Mouse (Mus musculus) lung, embryonic 14.5 days (tissue): ENCODE results near the gene Spata17. TPM values are rescaled to one million over a fixed set of nuclear protein-coding genes. Genes with fewer than 3 reads are reported as not detected.

ENCODE experiments used
- ATAC-seq: fragments of 200-750 bp; cut with Nextera tagmentation; 2 replicates; pipeline ENCODE4 v1.8.0; 2017; ENCODE audit warnings: mild to moderate bottlenecking, moderate TSS enrichment, moderate library complexity; ENCODE audit not compliant: insufficient read depth
- DNase-seq: peaks from one replicate; pipeline ENCODE4 v3.0.0-alpha.2; 2015
- H3K27ac ChIP-seq: fragments of 300-500 bp; sonication (generic); 2 replicates; pipeline ENCODE4 v1.5.1; 2014; ENCODE audit warnings: low read depth, mild to moderate bottlenecking, moderate library complexity
- H3K27me3 ChIP-seq: fragments of 300-500 bp; sonication (generic); 2 replicates; pipeline ENCODE4 v1.6.1; 2014; ENCODE audit warnings: low read length, control low read depth; ENCODE audit not compliant: insufficient read depth
- H3K36me3 ChIP-seq: fragments of 300-500 bp; sonication (generic); 2 replicates; pipeline ENCODE4 v1.6.1; 2014; ENCODE audit warnings: control low read depth; ENCODE audit not compliant: insufficient read depth
- H3K4me1 ChIP-seq: fragments of 300-500 bp; sonication (generic); 2 replicates; pipeline ENCODE4 v1.6.1; 2014; ENCODE audit warnings: antibody characterized with exemption, control low read depth; ENCODE audit not compliant: insufficient read depth
- H3K4me2 ChIP-seq: fragments of 300-500 bp; sonication (generic); 2 replicates; pipeline ENCODE4 v1.6.1; 2014; ENCODE audit warnings: mild to moderate bottlenecking
- H3K4me3 ChIP-seq: fragments of 300-500 bp; sonication (generic); 2 replicates; pipeline ENCODE4 v1.5.1; 2014; ENCODE audit warnings: low read depth, low read length
- H3K9ac ChIP-seq: fragments of 300-500 bp; sonication (generic); 2 replicates; pipeline ENCODE4 v1.6.1; 2014
- H3K9me3 ChIP-seq: fragments of 300-500 bp; sonication (generic); 2 replicates; pipeline ENCODE4 v1.6.1; 2016; ENCODE audit warnings: low read depth, low read length, control low read depth
- CTCF ChIP-seq: IDR thresholded peaks from 2 replicates; pipeline ENCODE4 v1.5.1; 2016; ENCODE audit warnings: antibody characterized with exemption, low read depth
- WGBS: fragments of 180-500 bp; shearing (Covaris S2); extraction: QIAGEN DNeasy Blood & Tissue Kit; methylation state at CpG from one replicate; pipeline ENCODE4 v1.1.7; 2014; 5-methylcytosine and 5-hydroxymethylcytosine counted together
- polyA plus RNA-seq: library from polyadenylated mRNA; unstranded; fragments of >200 nt; fragmentation: Nextera tagmentation; extraction: Ambion mirVana; gene quantifications from 2 replicates; pipeline ENCODE4 v1.2.1, GENCODE M21; 2014

Spata17 gene
- polyA plus RNA-seq, 1 experiment from 2014 or later, result 0.89 TPM

DNA sequence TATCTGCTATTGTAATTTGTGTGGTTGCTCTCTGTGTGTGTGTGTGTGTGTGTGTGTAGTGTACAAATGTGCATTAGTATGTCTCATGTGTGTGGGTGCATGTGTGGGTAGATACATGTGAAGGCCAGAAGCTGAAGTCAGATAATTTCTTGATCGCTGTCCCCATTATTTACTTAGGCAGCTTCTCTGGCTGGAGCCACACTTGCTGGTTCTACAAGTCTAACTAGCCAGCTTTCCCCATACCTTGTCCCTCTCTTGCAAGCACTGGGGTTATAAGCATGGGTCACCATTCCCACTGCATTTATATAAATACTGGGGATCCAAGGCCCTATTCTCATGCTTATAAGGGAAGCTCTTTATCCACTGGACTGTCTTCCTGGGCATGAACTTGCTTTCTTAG is 39.3 kb downstream of the Spata17 start:
- Histone ChIP-seq H3K4me2 (no peak overlapping the region), H3K4me3 (no peak overlapping the region), H3K9me3 (no peaks in the 10 kb centered on the region), H3K27me3 (no peaks in the 10 kb centered on the region), H3K27ac (no peak overlapping the region), H3K4me1 (no peaks in the 10 kb centered on the region), H3K36me3 (no peaks in the 10 kb centered on the region), H3K9ac (no peak overlapping the region)
- DNase-seq (no peak), ATAC-seq (no peak)
- TF ChIP-seq CTCF, result no peak
- 81% methylated on average over 1 of the region's 1 CpGs for WGBS

DNA sequence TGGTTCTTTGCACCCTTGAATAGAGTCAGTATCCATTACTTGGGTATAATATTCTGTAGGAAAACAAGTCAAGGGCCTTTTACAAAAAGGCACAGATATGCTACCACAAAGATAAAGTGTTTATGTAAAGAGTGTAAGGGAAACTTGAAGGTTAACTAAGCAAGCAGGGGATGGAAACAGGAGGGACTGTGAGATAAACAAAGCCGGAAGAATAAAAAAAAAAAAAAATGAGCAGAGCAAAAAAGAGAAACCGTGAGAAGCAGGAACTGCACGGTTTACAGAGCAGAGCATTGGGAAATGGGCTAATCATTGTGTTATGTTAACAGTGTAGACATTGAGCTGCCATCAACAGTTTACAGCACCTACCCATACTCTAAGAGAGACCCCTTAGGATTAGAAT is 44.9 kb downstream of the Spata17 start:
- Histone ChIP-seq H3K9me3 (no peaks in the 10 kb centered on the region), H3K27ac (no peak overlapping the region), H3K9ac (no peak overlapping the region), H3K4me3 (no peak overlapping the region), H3K27me3 (no peaks in the 10 kb centered on the region), H3K4me2 (no peak overlapping the region), H3K36me3 (no peaks in the 10 kb centered on the region), H3K4me1 (no peaks in the 10 kb centered on the region)
- no peak for ATAC-seq
- no peak for DNase-seq
- 40% methylated on average over 3 of the region's 3 CpGs for WGBS
- no peak for TF ChIP-seq CTCF

DNA sequence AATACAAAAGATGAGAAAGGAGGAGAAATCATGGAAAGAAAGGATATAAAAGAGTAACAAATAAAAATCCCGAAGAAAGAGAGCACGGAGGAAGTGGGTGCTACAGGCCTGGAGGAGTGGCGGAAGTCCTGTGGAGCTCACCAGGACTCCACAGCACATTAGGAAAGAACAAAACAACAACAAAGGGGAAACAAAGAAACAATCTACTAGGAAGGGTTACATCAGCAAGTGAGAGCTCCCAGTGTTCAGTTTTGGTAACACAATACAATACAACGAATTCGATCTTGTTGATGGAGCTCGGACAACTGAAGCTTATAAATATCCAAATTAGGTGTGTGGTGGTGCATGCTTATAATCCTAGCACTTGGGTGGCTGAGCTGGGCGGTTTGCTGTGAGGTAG is 45.6 kb downstream of the Spata17 start:
- no peaks in the 10 kb centered on the region for H3K27me3 ChIP-seq
- H3K4me2 ChIP-seq, result no peak overlapping the region
- H3K9me3 ChIP-seq, result no peaks in the 10 kb centered on the region
- no peak overlapping the region for H3K4me3 ChIP-seq
- H3K4me1 ChIP-seq, result no peaks in the 10 kb centered on the region
- TF ChIP-seq CTCF, result no peak
- no peaks in the 10 kb centered on the region for H3K36me3 ChIP-seq
- no peak for ATAC-seq
- DNase-seq, result no peak
- 79% methylated on average over 7 of the region's 7 CpGs for WGBS
- no peak overlapping the region for H3K27ac ChIP-seq
- no peak overlapping the region for H3K9ac ChIP-seq

DNA sequence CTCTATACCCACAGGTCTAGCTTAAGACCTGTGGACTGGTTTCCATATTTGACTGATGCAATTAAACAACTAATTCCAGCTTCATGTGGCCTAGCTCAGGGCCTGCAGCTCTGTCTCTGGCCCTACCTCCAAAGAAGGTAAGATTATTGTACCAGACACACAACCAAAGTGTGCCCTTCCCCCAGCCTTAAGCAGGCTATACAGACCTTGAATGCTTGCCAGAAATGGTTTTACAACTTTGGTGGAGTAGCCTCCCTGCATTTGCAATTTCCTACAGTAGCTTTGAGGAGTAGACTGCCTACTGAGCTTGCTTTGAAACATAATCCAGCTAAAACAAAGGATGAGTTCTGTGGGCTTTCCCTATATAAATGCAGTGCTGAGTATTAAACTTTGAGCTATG is 51.7 kb downstream of the Spata17 start:
- TF ChIP-seq CTCF, result no peak
- no peaks in the 10 kb centered on the region for H3K27me3 ChIP-seq
- no peak overlapping the region for H3K4me3 ChIP-seq
- no peak overlapping the region for H3K4me2 ChIP-seq
- H3K27ac ChIP-seq, result no peak overlapping the region
- DNase-seq (no peak), ATAC-seq (no peak)
- no peaks in the 10 kb centered on the region for H3K9me3 ChIP-seq
- no peak overlapping the region for H3K9ac ChIP-seq
- H3K36me3 ChIP-seq, result no peaks in the 10 kb centered on the region
- H3K4me1 ChIP-seq, result no peaks in the 10 kb centered on the region

DNA sequence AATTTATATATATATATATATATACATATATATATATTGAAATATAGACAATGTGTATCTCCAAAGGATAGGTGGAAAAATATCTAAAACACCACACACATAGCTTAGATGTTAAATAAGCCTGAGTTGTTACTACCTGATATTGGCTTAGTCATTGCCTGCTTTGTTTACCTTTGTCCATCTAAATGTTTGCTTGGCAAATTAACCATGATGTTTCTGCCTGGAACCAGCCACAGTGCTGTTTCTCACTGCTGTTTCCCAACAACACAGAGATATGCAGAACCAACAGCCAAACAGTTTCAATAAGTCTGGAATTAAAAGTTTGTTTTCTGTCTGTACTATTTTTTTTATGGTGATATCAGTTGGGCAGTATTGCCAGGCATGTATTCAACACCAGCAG is 59.6 kb downstream of the Spata17 start:
- H3K27me3 ChIP-seq, result no peaks in the 10 kb centered on the region
- H3K4me2 ChIP-seq, result no peak overlapping the region
- H3K4me1 ChIP-seq, result no peaks in the 10 kb centered on the region
- no peak for TF ChIP-seq CTCF
- ATAC-seq (no peak), DNase-seq (no peak)
- no peak overlapping the region for H3K27ac ChIP-seq
- no peaks in the 10 kb centered on the region for H3K36me3 ChIP-seq
- no peak overlapping the region for H3K4me3 ChIP-seq
- H3K9ac ChIP-seq, result no peak overlapping the region
- H3K9me3 ChIP-seq, result no peaks in the 10 kb centered on the region

DNA sequence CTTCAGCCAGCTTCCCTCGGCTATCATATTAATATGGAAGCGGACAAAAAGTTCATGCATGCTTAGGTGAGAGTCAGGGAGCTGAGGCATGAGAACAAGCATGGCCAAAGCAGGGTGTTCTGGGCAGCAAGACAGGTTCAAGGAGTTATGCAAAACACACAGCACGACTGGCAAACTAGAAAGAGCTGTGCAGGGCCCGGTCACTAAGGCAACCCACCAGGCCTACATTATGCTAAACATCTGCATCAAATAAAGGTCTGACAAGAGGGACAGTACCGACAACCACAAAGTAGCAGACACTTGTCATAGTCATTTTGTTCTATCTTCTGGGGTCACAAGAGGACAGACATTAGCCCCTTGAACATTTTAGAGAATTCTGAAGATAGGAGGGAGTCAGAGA is 61.6 kb downstream of the Spata17 start:
- H3K9ac ChIP-seq, result no peak overlapping the region
- DNase-seq (no peak), ATAC-seq (no peak)
- TF ChIP-seq CTCF, result no peak
- H3K27me3 ChIP-seq, result no peaks in the 10 kb centered on the region
- no peaks in the 10 kb centered on the region for H3K36me3 ChIP-seq
- H3K9me3 ChIP-seq, result no peaks in the 10 kb centered on the region
- no peak overlapping the region for H3K4me2 ChIP-seq
- H3K4me1 ChIP-seq, result no peaks in the 10 kb centered on the region
- 63% methylated on average over 5 of the region's 5 CpGs for WGBS
- no peak overlapping the region for H3K4me3 ChIP-seq
- no peak overlapping the region for H3K27ac ChIP-seq

DNA sequence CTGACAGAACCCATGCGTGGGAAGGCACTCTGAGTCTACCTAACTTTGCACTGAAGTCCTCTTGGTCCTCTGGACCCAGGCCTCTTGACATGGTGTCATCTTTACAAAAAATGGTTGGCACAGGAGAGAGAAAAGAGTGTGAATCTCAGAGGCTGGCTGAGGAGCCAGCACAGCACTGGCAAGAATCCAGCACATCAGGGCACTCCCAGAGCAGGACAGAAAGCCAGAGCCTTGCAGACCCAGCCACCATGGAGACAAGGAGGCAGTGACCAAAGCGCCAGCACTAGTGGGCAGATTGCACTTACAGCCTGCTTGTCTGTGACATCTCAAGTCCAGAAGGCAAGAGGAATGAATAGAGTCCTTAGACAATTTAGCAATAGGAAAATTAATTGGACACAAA is 62.7 kb downstream of the Spata17 start:
- 88% methylated on average over 2 of the region's 2 CpGs for WGBS
- H3K27ac ChIP-seq, result no peak overlapping the region
- no peak for TF ChIP-seq CTCF
- H3K9me3 ChIP-seq, result no peaks in the 10 kb centered on the region
- H3K9ac ChIP-seq, result no peak overlapping the region
- no peak for ATAC-seq
- no peaks in the 10 kb centered on the region for H3K36me3 ChIP-seq
- no peaks in the 10 kb centered on the region for H3K4me1 ChIP-seq
- no peak overlapping the region for H3K4me2 ChIP-seq
- H3K27me3 ChIP-seq, result no peaks in the 10 kb centered on the region
- no peak for DNase-seq
- no peak overlapping the region for H3K4me3 ChIP-seq

DNA sequence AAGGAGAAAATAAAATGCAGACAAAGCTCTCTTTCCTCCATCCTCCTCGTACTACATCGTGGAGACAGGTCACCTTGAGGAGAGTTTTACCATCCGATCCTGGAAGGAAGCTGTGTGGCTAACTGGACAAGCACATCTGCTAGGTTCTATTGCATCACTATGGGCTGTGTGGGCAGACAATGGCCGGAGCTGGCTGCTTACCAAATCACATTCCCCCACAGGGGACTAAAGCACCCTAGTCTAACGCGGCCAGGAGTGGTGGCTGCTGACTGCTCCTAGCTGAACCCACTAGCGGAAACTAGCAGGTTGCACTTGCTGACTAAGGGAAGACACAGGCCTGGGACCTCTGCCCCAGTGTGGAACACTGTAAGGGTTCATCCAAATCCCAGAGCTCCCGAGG is 72.3 kb downstream of the Spata17 start:
- no peak for TF ChIP-seq CTCF
- Histone ChIP-seq H3K9ac (no peak overlapping the region), H3K27ac (no peak overlapping the region), H3K9me3 (no peaks in the 10 kb centered on the region), H3K4me3 (no peak overlapping the region), H3K4me1 (no peaks in the 10 kb centered on the region), H3K4me2 (no peak overlapping the region), H3K27me3 (no peaks in the 10 kb centered on the region), H3K36me3 (no peaks in the 10 kb centered on the region)
- DNase-seq (no peak), ATAC-seq (no peak; the same call in 1 of the 2 replicates)
- 64% methylated on average over 8 of the region's 8 CpGs for WGBS
